Mouse (Mus musculus): ENCODE results near the gene Gm13420. TPM values are rescaled to one million over a fixed set of nuclear protein-coding genes. Genes with fewer than 3 reads are reported as not detected.
"Not testable (repeated sequence)": the region's sequence is repeated elsewhere in the genome, so short reads cannot be mapped to it uniquely, and the experiment has no call there.

Gm13420 gene
- polyA plus RNA-seq, 1 experiment from 2014 or later, result not detected

- ATAC-seq (ENCODE audit: insufficient number of reproducible peaks, insufficient read depth, low FRiP score, low TSS enrichment), result no peak
- Histone ChIP-seq H3K36me3 (peaks cover 51% of the 10 kb centered on the region), H3K27ac (no peak overlapping the region), H3K27me3 (no peaks in the 10 kb centered on the region), H3K4me3 (no peak overlapping the region), H3K4me1 (peaks cover 13% of the 10 kb centered on the region; the same call in 1 of the 2 replicates), H3K4me2 (replicated peaks) (no peak overlapping the region), H3K9ac (no peak overlapping the region), H3K9me3 (no peaks in the 10 kb centered on the region)
- WGBS, result 100% methylated on average over 1 of the region's 2 CpGs
Measured at GRCm38 (mm10) chr2:29713501-29713900, 38.0 kb downstream of the Gm13420 start.

- H3K4me3 ChIP-seq, result no peak overlapping the region
- no peak for ATAC-seq (ENCODE audit: insufficient number of reproducible peaks, insufficient read depth, low FRiP score, low TSS enrichment)
- no peak overlapping the region for H3K4me2 ChIP-seq (replicated peaks)
- no peaks in the 10 kb centered on the region for H3K27me3 ChIP-seq
- peaks cover 12% of the 10 kb centered on the region; the same call in 1 of the 2 replicates for H3K4me1 ChIP-seq
- H3K36me3 ChIP-seq, result peaks cover 62% of the 10 kb centered on the region
- H3K9ac ChIP-seq, result no peak overlapping the region
- WGBS, result 87% methylated on average over 5 of the region's 5 CpGs
- no peak overlapping the region for H3K27ac ChIP-seq
- H3K9me3 ChIP-seq, result no peaks in the 10 kb centered on the region
Measured at GRCm38 (mm10) chr2:29711877-29712276, 39.6 kb downstream of the Gm13420 start.

GRCm38 (mm10) chr2:29711038-29711437 is 40.4 kb downstream of the Gm13420 start:
- 73% methylated on average over 3 of the region's 3 CpGs for WGBS
- no peak overlapping the region for H3K9ac ChIP-seq
- H3K36me3 ChIP-seq, result peaks cover 68% of the 10 kb centered on the region
- no peak for ATAC-seq (ENCODE audit: insufficient number of reproducible peaks, insufficient read depth, low FRiP score, low TSS enrichment)
- no peaks in the 10 kb centered on the region for H3K27me3 ChIP-seq
- no peak overlapping the region for H3K4me3 ChIP-seq
- H3K4me1 ChIP-seq, result peaks cover 5% of the 10 kb centered on the region; the same call in 1 of the 2 replicates
- no peaks in the 10 kb centered on the region for H3K9me3 ChIP-seq
- H3K27ac ChIP-seq, result no peak overlapping the region
- H3K4me2 ChIP-seq (replicated peaks), result no peak overlapping the region

- peaks cover 84% of the 10 kb centered on the region for H3K36me3 ChIP-seq
- not testable (repeated sequence) for H3K27me3 ChIP-seq
Measured at GRCm38 (mm10) chr2:29708209-29708608, 43.3 kb downstream of the Gm13420 start.

GRCm38 (mm10) chr2:29707731-29708130 is 43.8 kb downstream of the Gm13420 start:
- no peaks in the 10 kb centered on the region for H3K4me1 ChIP-seq
- ATAC-seq (ENCODE audit: insufficient number of reproducible peaks, insufficient read depth, low FRiP score, low TSS enrichment), result no peak

More at GRCm38 (mm10) chr2:29708209-29708608, 43.3 kb downstream of the Gm13420 start:
- ATAC-seq (ENCODE audit: insufficient number of reproducible peaks, insufficient read depth, low FRiP score, low TSS enrichment); H3K9me3 ChIP-seq; H3K4me2 ChIP-seq (replicated peaks); H3K27ac ChIP-seq; H3K4me1 ChIP-seq; H3K4me3 ChIP-seq; H3K9ac ChIP-seq: not testable (repeated sequence)
- WGBS, result 91% methylated on average over 4 of the region's 4 CpGs

GRCm38 (mm10) chr2:29706726-29707620 is 44.5 kb downstream of the Gm13420 start:
- no peak overlapping the region for H3K4me2 ChIP-seq (replicated peaks)
- no peak overlapping the region for H3K27ac ChIP-seq
- H3K9me3 ChIP-seq, result no peaks in the 10 kb centered on the region
- ATAC-seq (ENCODE audit: insufficient number of reproducible peaks, insufficient read depth, low FRiP score, low TSS enrichment), result no peak
- peaks cover 89% of the 10 kb centered on the region for H3K36me3 ChIP-seq
- H3K9ac ChIP-seq, result no peak overlapping the region
- H3K4me1 ChIP-seq, result no peaks in the 10 kb centered on the region
- 95% methylated on average over 18 of the region's 18 CpGs for WGBS
- no peaks in the 10 kb centered on the region for H3K27me3 ChIP-seq
- H3K4me3 ChIP-seq, result no peak overlapping the region

More at GRCm38 (mm10) chr2:29707731-29708130, 43.8 kb downstream of the Gm13420 start:
- H3K9me3 ChIP-seq, result no peaks in the 10 kb centered on the region
- H3K4me3 ChIP-seq, result no peak overlapping the region
- H3K9ac ChIP-seq, result no peak overlapping the region
- H3K27ac ChIP-seq, result no peak overlapping the region
- 86% methylated on average over 4 of the region's 4 CpGs for WGBS
- no peaks in the 10 kb centered on the region for H3K27me3 ChIP-seq
- peaks cover 88% of the 10 kb centered on the region for H3K36me3 ChIP-seq
- H3K4me2 ChIP-seq (replicated peaks), result no peak overlapping the region

- ATAC-seq (ENCODE audit: insufficient number of reproducible peaks, insufficient read depth, low FRiP score, low TSS enrichment), result no peak
- Histone ChIP-seq H3K27ac (no peak overlapping the region), H3K36me3 (peaks cover 91% of the 10 kb centered on the region), H3K4me2 (replicated peaks) (no peak overlapping the region), H3K9ac (no peak overlapping the region), H3K9me3 (no peaks in the 10 kb centered on the region), H3K4me3 (no peak overlapping the region), H3K4me1 (no peaks in the 10 kb centered on the region), H3K27me3 (no peaks in the 10 kb centered on the region)
- WGBS, result 71% methylated on average over 3 of the region's 3 CpGs
Measured at GRCm38 (mm10) chr2:29705493-29705892, 46.0 kb downstream of the Gm13420 start.

GRCm38 (mm10) chr2:29703104-29704081 is 48.1 kb downstream of the Gm13420 start:
- 90% methylated on average over 9 of the region's 9 CpGs for WGBS

GRCm38 (mm10) chr2:29702189-29702588 is 49.3 kb downstream of the Gm13420 start:
- WGBS, result 95% methylated on average over 8 of the region's 8 CpGs
- ATAC-seq (ENCODE audit: insufficient number of reproducible peaks, insufficient read depth, low FRiP score, low TSS enrichment), result no peak
- Histone ChIP-seq H3K4me1 (no peaks in the 10 kb centered on the region), H3K9ac (no peak overlapping the region), H3K36me3 (peaks cover 89% of the 10 kb centered on the region), H3K4me3 (no peak overlapping the region), H3K9me3 (no peaks in the 10 kb centered on the region), H3K27ac (no peak overlapping the region), H3K4me2 (replicated peaks) (no peak overlapping the region), H3K27me3 (no peaks in the 10 kb centered on the region)

More at GRCm38 (mm10) chr2:29703104-29704081, 48.1 kb downstream of the Gm13420 start:
- no peak overlapping the region for H3K4me2 ChIP-seq (replicated peaks)
- no peak for ATAC-seq (ENCODE audit: insufficient number of reproducible peaks, insufficient read depth, low FRiP score, low TSS enrichment)
- H3K4me3 ChIP-seq, result no peak overlapping the region
- no peak overlapping the region for H3K27ac ChIP-seq
- H3K27me3 ChIP-seq, result no peaks in the 10 kb centered on the region
- no peaks in the 10 kb centered on the region for H3K9me3 ChIP-seq
- no peak overlapping the region for H3K9ac ChIP-seq
- peaks cover 96% of the 10 kb centered on the region for H3K36me3 ChIP-seq
- H3K4me1 ChIP-seq, result no peaks in the 10 kb centered on the region

GRCm38 (mm10) chr2:29701393-29701792 is 50.1 kb downstream of the Gm13420 start:
- H3K4me2 ChIP-seq (replicated peaks), result no peak overlapping the region
- 78% methylated on average over 6 of the region's 6 CpGs for WGBS
- ATAC-seq (ENCODE audit: insufficient number of reproducible peaks, insufficient read depth, low FRiP score, low TSS enrichment), result no peak
- no peak overlapping the region for H3K4me3 ChIP-seq
- H3K27ac ChIP-seq, result no peak overlapping the region
- H3K27me3 ChIP-seq, result no peaks in the 10 kb centered on the region
- H3K36me3 ChIP-seq, result peaks cover 84% of the 10 kb centered on the region
- no peaks in the 10 kb centered on the region for H3K4me1 ChIP-seq
- H3K9ac ChIP-seq, result no peak overlapping the region
- H3K9me3 ChIP-seq, result no peaks in the 10 kb centered on the region

- no peak overlapping the region for H3K4me2 ChIP-seq (replicated peaks)
- no peaks in the 10 kb centered on the region for H3K4me1 ChIP-seq
- H3K9ac ChIP-seq, result no peak overlapping the region
- no peak overlapping the region for H3K4me3 ChIP-seq
- H3K27me3 ChIP-seq, result no peaks in the 10 kb centered on the region
- H3K9me3 ChIP-seq, result no peaks in the 10 kb centered on the region
- peaks cover 79% of the 10 kb centered on the region for H3K36me3 ChIP-seq
- H3K27ac ChIP-seq, result no peak overlapping the region
- ATAC-seq (ENCODE audit: insufficient number of reproducible peaks, insufficient read depth, low FRiP score, low TSS enrichment), result no peak
Measured at GRCm38 (mm10) chr2:29700898-29701297, 50.6 kb downstream of the Gm13420 start.

All from embryonic facial prominence, embryonic 12.5 days (tissue).